Mouse (Mus musculus): ENCODE results near the gene 1110017D15Rik. TPM values are rescaled to one million over a fixed set of nuclear protein-coding genes. Genes with fewer than 3 reads are reported as not detected.

1110017D15Rik gene
- polyA plus RNA-seq, 2 experiments = not detected

GRCm38 (mm10) chr4:41504325-41504724 lies 12.8 kb downstream of the 1110017D15Rik start:
- Histone ChIP-seq H3K9ac (replicated peaks) (no peak overlapping the region), H3K4me3 (ENCODE audit: insufficient read depth in 1 of 2, low read depth in 2 of 2, low read length in 2 of 2) (no peak overlapping the region), H3K4me1 (replicated peaks; ENCODE audit: control insufficient read depth in 2 of 2, insufficient read depth in 2 of 2, low read length in 1 of 2) (peaks cover 0 to 18% of the 10 kb centered on the region in 2 experiments; a peak in 3 of 4 replicates), H3K27me3 (ENCODE audit: control insufficient read depth, insufficient read depth, low read length) (peaks cover 42% of the 10 kb centered on the region), H3K9me3 (ENCODE audit: control insufficient read depth, low read length) (no peaks in the 10 kb centered on the region), H3K4me2 (ENCODE audit: low read depth) (no peak overlapping the region), H3K27ac (no peak overlapping the region), H3K36me3 (replicated peaks; ENCODE audit: control insufficient read depth, insufficient read depth, low read depth) (no peaks in the 10 kb centered on the region)
- ATAC-seq (ENCODE audit: insufficient read depth) = no peak
- WGBS (ENCODE audit: insufficient replicate concordance) = 57% methylated on average over 5 of the region's 5 CpGs
- TF ChIP-seq EP300 (IDR thresholded peaks at IDR 0.05; ENCODE audit: low read depth) (no peak), CTCF (IDR thresholded peaks at IDR 0.05; ENCODE audit: low read depth) (peak; percentile 26; the same call in 1 of the 2 replicates)
- DNase-seq (ENCODE audit: low read depth in 3 of 3, low spot score in 3 of 3) = no peak

DNA sequence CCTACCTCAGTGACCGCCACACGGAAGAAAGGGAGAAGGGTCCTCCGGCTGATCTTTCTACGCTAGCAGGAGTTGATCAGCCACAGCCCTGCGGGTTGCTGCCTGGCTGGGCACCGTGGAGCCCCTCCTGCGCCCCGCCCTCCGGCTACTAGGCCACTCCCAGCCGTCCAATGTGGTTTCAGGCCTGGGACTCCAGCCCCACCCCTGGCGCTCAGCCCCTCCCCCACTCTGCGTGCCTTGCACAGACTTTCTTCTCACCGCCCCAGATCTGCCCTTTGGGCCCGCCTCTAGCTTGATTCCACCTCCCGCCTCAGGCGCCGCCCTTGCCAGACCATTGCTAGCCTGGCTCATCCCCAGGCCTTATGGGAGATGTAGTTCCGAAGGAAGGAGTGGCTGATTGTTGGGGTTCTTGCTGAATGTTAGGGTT lies 14.1 kb downstream of the 1110017D15Rik start, which contains the start of gene AI464131:
Gene AI464131, minus strand, starts transcription at position 91 of the 427 bp plus-strand sequence.
- H3K9me3 ChIP-seq (ENCODE audit: control insufficient read depth, low read length) = no peaks in the 10 kb centered on the region

DNA sequence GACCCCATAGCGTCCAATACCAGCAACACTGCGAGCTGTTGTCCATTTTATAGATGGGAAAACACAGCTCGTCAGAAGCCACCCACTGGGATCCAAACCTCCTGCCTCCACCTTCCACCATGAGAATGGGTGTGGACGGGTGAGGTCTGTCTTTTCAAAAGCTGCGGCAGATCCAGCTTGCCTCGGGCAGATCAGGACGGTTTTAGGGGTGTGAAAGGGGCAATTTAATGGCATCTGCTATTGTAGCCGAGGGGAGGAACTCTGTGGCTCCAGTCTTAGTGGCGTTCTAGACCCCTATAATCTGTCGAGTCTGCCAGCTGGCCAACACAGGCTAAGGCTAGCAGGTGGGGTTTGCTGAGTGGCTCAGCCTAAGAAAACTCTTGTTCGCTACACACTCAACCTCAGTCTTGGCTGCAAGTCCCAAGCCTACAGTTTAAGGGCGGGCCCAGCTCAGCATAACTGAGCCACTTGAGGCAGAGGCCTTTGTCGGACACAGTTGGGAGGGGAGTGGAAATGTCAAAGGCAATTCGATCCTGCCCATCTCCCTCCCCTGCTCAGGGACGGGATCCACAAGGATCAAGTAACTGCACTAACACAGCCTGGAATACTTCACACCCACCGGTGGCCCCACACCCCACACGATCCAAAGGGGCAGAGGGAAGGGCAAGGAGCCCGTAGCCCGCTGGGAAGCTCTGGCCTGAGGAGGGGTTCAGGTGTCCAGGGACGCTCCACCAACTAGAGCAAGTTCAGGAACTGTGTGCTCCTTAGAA lies 14.8 kb downstream of the 1110017D15Rik start:
- Histone ChIP-seq H3K9me3 (ENCODE audit: control insufficient read depth, low read length) (no peaks in the 10 kb centered on the region), H3K36me3 (replicated peaks; ENCODE audit: control insufficient read depth, insufficient read depth, low read depth) (no peaks in the 10 kb centered on the region), H3K4me2 (ENCODE audit: low read depth) (peak overlapping the region; percentile 64), H3K27ac (no peak overlapping the region), H3K4me1 (replicated peaks; ENCODE audit: control insufficient read depth in 2 of 2, insufficient read depth in 2 of 2, low read length in 1 of 2) (peaks cover 0 to 18% of the 10 kb centered on the region in 2 experiments; a peak in 3 of 4 replicates), H3K27me3 (ENCODE audit: control insufficient read depth, insufficient read depth, low read length) (peaks cover 54% of the 10 kb centered on the region), H3K4me3 (ENCODE audit: insufficient read depth in 1 of 2, low read depth in 2 of 2, low read length in 2 of 2) (peak overlapping the region; percentile 42 to 52), H3K9ac (replicated peaks) (no peak overlapping the region)
- ATAC-seq (ENCODE audit: insufficient read depth) = peak; percentile 17
- 14% methylated on average over 20 of the region's 20 CpGs for WGBS (ENCODE audit: insufficient replicate concordance)
- no peak for DNase-seq (ENCODE audit: low read depth in 3 of 3, low spot score in 3 of 3)
- TF ChIP-seq EP300 (IDR thresholded peaks at IDR 0.05; ENCODE audit: low read depth) = no peak
- TF ChIP-seq CTCF (IDR thresholded peaks at IDR 0.05; ENCODE audit: low read depth) = no peak

More for the DNA sequence above, 14.1 kb downstream of the 1110017D15Rik start, which contains the start of gene AI464131:
- Histone ChIP-seq H3K4me1 (replicated peaks; ENCODE audit: control insufficient read depth in 2 of 2, insufficient read depth in 2 of 2, low read length in 1 of 2) (peaks cover 0 to 18% of the 10 kb centered on the region in 2 experiments; a peak in 3 of 4 replicates), H3K4me3 (ENCODE audit: insufficient read depth in 1 of 2, low read depth in 2 of 2, low read length in 2 of 2) (peak within 1 kb of the TSS; percentile 42 to 52), H3K4me2 (ENCODE audit: low read depth) (peak within 1 kb of the TSS; percentile 64), H3K27ac (no peak within 1 kb of the TSS), H3K27me3 (ENCODE audit: control insufficient read depth, insufficient read depth, low read length) (peaks cover 54% of the 10 kb centered on the region), H3K9ac (replicated peaks) (no peak within 1 kb of the TSS), H3K36me3 (replicated peaks; ENCODE audit: control insufficient read depth, insufficient read depth, low read depth) (no peaks in the 10 kb centered on the region)
- peak; percentile 85 to 86 (median 86) for DNase-seq (ENCODE audit: low read depth in 3 of 3, low spot score in 3 of 3)
- no peak for TF ChIP-seq EP300 (IDR thresholded peaks at IDR 0.05; ENCODE audit: low read depth)
- TF ChIP-seq CTCF (IDR thresholded peaks at IDR 0.05; ENCODE audit: low read depth) = no peak
- ATAC-seq (ENCODE audit: insufficient read depth) = peak; percentile 94
- under 1% methylated on average over 17 of the region's 18 CpGs for WGBS (ENCODE audit: insufficient replicate concordance)

- no peak for ATAC-seq (ENCODE audit: insufficient read depth)
- H3K27me3 ChIP-seq (ENCODE audit: control insufficient read depth, insufficient read depth, low read length) = peaks cover 64% of the 10 kb centered on the region
- H3K4me3 ChIP-seq (ENCODE audit: insufficient read depth in 1 of 2, low read depth in 2 of 2, low read length in 2 of 2) = no peak overlapping the region
- 61% methylated on average over 4 of the region's 4 CpGs for WGBS (ENCODE audit: insufficient replicate concordance)
- no peaks in the 10 kb centered on the region for H3K9me3 ChIP-seq (ENCODE audit: control insufficient read depth, low read length)
- DNase-seq (ENCODE audit: low read depth in 3 of 3, low spot score in 3 of 3) = no peak
- no peak overlapping the region for H3K27ac ChIP-seq
- H3K4me1 ChIP-seq (replicated peaks; ENCODE audit: control insufficient read depth in 2 of 2, insufficient read depth in 2 of 2, low read length in 1 of 2) = peaks cover 0 to 10% of the 10 kb centered on the region in 2 experiments; a peak in 2 of 4 replicates
- H3K36me3 ChIP-seq (replicated peaks; ENCODE audit: control insufficient read depth, insufficient read depth, low read depth) = no peaks in the 10 kb centered on the region
- no peak overlapping the region for H3K9ac ChIP-seq (replicated peaks)
- no peak overlapping the region for H3K4me2 ChIP-seq (ENCODE audit: low read depth)
- TF ChIP-seq EP300 (IDR thresholded peaks at IDR 0.05; ENCODE audit: low read depth) (no peak), CTCF (IDR thresholded peaks at IDR 0.05; ENCODE audit: low read depth) (no peak)
Measured at GRCm38 (mm10) chr4:41500787-41501186, 16.3 kb downstream of the 1110017D15Rik start.

DNA sequence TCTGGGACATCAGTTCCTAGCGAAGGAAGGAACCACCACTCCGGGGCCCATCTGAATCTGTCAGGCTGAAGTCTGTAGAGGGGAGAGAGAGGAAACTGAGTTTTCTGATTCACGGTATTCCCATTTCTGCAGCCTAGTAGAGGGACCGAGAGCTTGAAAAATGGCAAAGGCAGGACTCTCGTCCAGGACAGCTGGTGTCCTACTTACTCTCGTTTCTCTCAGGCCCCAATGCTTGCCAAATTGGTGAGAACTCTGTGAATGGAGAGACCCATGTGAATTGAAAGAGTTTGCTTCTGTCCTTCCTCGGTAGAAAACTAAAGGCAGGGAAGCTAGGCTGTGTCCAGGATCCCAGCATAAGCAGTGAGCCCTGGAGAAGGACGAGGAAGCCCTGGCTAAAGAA lies 17.5 kb downstream of the 1110017D15Rik start:
- peaks cover 64% of the 10 kb centered on the region for H3K27me3 ChIP-seq (ENCODE audit: control insufficient read depth, insufficient read depth, low read length)
- ATAC-seq (ENCODE audit: insufficient read depth) (no peak), DNase-seq (ENCODE audit: low read depth in 3 of 3, low spot score in 3 of 3) (no peak)
- H3K9ac ChIP-seq (replicated peaks) = no peak overlapping the region
- 48% methylated on average over 8 of the region's 8 CpGs for WGBS (ENCODE audit: insufficient replicate concordance)
- H3K4me1 ChIP-seq (replicated peaks; ENCODE audit: control insufficient read depth in 2 of 2, insufficient read depth in 2 of 2, low read length in 1 of 2) = peaks cover 0 to 13% of the 10 kb centered on the region in 2 experiments; a peak in 2 of 4 replicates
- no peak overlapping the region for H3K27ac ChIP-seq
- no peak overlapping the region for H3K4me2 ChIP-seq (ENCODE audit: low read depth)
- no peaks in the 10 kb centered on the region for H3K9me3 ChIP-seq (ENCODE audit: control insufficient read depth, low read length)
- no peaks in the 10 kb centered on the region for H3K36me3 ChIP-seq (replicated peaks; ENCODE audit: control insufficient read depth, insufficient read depth, low read depth)
- TF ChIP-seq CTCF (IDR thresholded peaks at IDR 0.05; ENCODE audit: low read depth) = no peak
- no peak for TF ChIP-seq EP300 (IDR thresholded peaks at IDR 0.05; ENCODE audit: low read depth)
- H3K4me3 ChIP-seq (ENCODE audit: insufficient read depth in 1 of 2, low read depth in 2 of 2, low read length in 2 of 2) = no peak overlapping the region

Data from liver, embryonic 14.5 days (tissue).